Mouse (Mus musculus): ENCODE data around the gene Kcng3. TPM values are rescaled to one million over a fixed set of nuclear protein-coding genes. Genes with fewer than 3 reads are reported as not detected.

Gene Kcng3
- polyA plus RNA-seq, 1 experiment from 2014 or later, result not detected

GRCm38 (mm10) chr17:83542424-83542823, 89.3 kb downstream of the Kcng3 start:
- Histone ChIP-seq H3K9ac (no peak overlapping the region), H3K4me1 (replicated peaks) (peaks cover 8% of the 10 kb centered on the region), H3K27me3 (replicated peaks) (peaks cover 9% of the 10 kb centered on the region; the same call in 1 of the 2 replicates), H3K4me2 (replicated peaks) (no peak overlapping the region), H3K4me3 (replicated peaks) (no peak overlapping the region), H3K9me3 (no peaks in the 10 kb centered on the region), H3K27ac (no peak overlapping the region), H3K36me3 (no peaks in the 10 kb centered on the region)
- no peak for ATAC-seq
- 82% methylated on average over 2 of the region's 2 CpGs for whole genome bisulfite sequencing

- Histone ChIP-seq H3K27ac (no peak overlapping the region), H3K27me3 (replicated peaks) (0 out of 2 replicates have a peak, but pooled peaks cover 3% of the 10 kb centered on the region), H3K4me1 (replicated peaks) (no peaks in the 10 kb centered on the region), H3K4me2 (replicated peaks) (no peak overlapping the region), H3K9ac (no peak overlapping the region), H3K4me3 (replicated peaks) (no peak overlapping the region), H3K9me3 (no peaks in the 10 kb centered on the region), H3K36me3 (no peaks in the 10 kb centered on the region)
- 63% methylated on average over 12 of the region's 12 CpGs for WGBS
- ATAC-seq, result no peak
Observed at GRCm38 (mm10) chr17:83539262-83540037, 92.2 kb downstream of the Kcng3 start.

DNA sequence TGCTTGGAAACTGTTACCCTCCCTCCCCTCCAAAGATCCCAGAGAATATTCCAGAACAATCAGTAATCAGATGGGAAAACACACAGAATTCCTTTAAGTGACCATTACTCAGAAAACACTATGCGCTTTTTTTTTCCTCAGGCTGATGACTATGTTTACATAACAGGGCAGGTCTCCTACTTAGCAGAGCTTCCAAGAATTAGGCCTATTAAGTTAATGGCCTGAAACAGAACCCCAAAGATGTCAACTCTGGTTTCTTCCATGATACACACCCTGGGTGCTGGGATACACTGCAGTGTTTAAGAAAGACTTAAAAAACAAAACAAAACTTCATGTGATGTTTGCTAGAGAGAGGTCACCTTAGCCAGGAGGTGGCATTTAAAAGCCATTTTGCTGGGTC, 93.0 kb downstream of the Kcng3 start:
- Histone ChIP-seq H3K4me2 (replicated peaks) (no peak overlapping the region), H3K36me3 (no peaks in the 10 kb centered on the region), H3K27me3 (replicated peaks) (no peaks in the 10 kb centered on the region), H3K9ac (no peak overlapping the region), H3K4me1 (replicated peaks) (no peaks in the 10 kb centered on the region), H3K9me3 (no peaks in the 10 kb centered on the region), H3K4me3 (replicated peaks) (no peak overlapping the region), H3K27ac (no peak overlapping the region)
- 21% methylated on average over 1 of the region's 1 CpGs for WGBS
- no peak for ATAC-seq

GRCm38 (mm10) chr17:83538141-83538540, 93.6 kb downstream of the Kcng3 start:
- Histone ChIP-seq H3K9me3 (no peaks in the 10 kb centered on the region), H3K4me2 (replicated peaks) (no peak overlapping the region), H3K27me3 (replicated peaks) (no peaks in the 10 kb centered on the region), H3K9ac (no peak overlapping the region), H3K36me3 (no peaks in the 10 kb centered on the region), H3K27ac (no peak overlapping the region), H3K4me3 (replicated peaks) (no peak overlapping the region), H3K4me1 (replicated peaks) (no peaks in the 10 kb centered on the region)
- WGBS, result 65% methylated on average over 9 of the region's 9 CpGs
- no peak for ATAC-seq

Other genes with a start within 250 kb of the Kcng3 start
- gene Cox7a2l, start 114.6 kb downstream of the Kcng3 start, polyA plus RNA-seq (2015; fragmentation: Nextera tagmentation; extraction: Ambion mirVana), result 181 and 186 TPM in 2 replicates
- 40.0 and 42.5 TPM in 2 replicates for gene Mta3, start 74.3 kb upstream of the Kcng3 start, polyA plus RNA-seq (2015; fragmentation: Nextera tagmentation; extraction: Ambion mirVana)
- gene Haao, start 216.1 kb upstream of the Kcng3 start, polyA plus RNA-seq (2015; fragmentation: Nextera tagmentation; extraction: Ambion mirVana), result 1.1 and 1.2 TPM in 2 replicates